Mouse (Mus musculus): ENCODE measurements around the gene Setdb1. TPM values are rescaled to one million over a fixed set of nuclear protein-coding genes. Genes with fewer than 3 reads are reported as not detected.

Setdb1 gene
- total RNA-seq, 2 experiments from 2014 or later: 36.0 to 40.2 TPM

DNA sequence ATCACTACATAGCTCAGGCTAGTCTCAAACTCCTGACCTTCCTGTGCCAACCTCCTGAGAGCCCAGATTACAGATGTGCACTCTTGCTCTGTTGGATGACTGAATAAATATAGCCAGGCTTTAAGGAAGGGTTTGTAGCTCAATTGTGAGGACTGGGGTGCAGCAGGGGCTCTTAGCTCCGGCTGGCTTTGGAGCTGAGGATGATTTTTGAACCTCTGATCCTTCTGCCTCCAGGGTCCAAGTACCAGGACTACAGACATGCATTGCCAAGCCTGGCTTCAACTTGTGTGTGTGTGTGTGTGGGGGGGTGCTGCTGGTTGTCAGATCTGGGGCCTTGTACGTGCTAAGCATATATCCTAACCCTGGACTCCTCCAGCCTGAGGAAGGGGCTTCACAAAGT is 64.1 kb downstream of the Setdb1 start:
- no peak for DNase-seq

DNA sequence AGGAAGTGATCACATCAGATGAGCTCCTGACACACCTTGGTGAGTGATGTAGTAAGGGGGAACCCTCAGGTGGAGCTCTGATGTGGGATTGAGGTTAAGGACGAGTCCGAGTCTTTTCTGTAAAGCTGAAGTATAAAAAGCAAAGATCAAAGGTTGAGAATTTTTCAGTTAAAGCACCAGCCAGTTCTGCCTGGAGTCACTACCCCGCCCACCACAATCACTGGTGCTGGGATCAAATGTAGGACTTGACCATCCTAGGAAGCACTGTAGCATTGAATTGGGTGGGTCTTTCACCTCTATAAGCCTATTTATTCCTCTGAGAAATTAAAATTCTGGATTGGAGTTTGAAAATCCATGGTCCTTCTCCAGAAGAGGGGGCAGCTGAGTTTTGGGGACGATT is 66.0 kb downstream of the Setdb1 start:
- no peak for DNase-seq

DNA sequence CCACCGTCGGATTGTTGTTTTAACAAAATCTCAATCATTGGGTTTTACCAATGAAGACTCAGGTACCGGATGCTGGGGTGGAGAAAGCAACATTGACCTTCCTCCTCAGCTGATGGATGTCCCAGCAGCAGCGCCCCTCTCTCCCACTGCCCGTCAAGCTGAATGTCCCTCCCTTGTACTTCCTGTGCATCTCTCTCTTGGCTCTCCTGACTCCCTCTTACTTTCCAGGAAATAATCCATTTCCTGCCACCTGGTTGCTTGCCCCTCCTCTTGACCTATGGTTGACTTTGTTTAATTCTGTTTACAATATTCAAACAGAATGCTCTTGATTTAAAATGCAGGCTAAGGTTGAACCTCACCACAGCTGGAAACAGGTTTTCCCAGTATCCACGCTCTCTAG is 66.8 kb downstream of the Setdb1 start:
- no peak for DNase-seq

DNA sequence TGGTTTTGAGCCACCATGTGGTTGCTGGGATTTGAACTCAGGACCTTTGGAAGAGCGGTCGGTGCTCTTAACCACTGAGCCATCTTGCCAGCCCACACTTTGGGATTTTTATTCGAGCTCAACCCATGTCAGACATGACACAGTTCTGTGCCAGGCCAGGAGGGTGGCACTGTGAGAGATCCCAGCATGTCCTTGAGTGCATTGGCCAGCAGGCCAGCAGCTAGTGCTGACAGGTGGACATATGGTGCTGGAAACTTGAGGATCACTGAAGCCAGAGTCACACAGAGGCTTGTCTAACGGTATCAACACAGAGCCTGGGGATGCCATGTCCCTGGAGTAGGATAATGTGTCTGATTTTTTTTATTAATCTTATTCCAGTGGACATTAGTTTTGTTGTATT is 67.6 kb downstream of the Setdb1 start:
- no peak for DNase-seq

DNA sequence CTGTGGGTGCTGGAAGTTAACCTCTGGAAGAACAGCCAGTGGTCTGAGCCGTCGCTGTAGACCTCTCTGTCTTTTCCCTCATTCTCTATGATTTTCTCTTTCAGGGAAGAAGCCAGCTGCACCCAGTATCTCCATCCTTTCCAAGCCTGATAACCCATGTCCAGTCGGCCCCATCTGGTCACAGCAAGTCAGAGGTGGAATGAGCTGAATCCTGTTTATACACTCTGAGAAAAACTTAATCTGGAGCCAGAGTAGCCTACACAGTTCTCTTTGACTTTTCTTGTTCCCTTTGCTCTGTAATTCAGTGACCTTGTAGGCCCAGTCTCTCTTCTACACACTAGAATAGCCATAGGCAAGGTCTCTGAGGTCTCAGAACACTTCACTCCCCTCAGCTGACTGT is 69.5 kb downstream of the Setdb1 start:
- no peak for DNase-seq

DNA sequence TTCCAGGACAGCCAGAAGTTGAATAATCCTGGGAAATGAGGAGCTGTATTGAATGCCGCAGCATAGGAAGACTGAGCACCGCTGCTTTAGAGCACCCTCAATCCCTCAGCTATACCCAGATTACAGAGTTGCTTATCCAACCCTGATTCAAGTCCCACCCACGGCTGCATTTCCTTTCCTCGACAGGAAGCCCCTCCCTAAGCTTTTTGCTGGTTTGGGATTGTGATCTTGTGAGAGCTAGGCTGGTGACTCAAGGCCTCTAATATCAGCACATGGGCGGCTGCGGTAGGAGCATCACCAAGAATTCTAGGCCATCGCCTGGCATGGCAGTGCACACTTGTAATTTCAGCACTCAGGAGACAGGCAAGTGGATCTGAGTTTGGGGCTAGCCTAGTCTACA is 70.5 kb downstream of the Setdb1 start:
- no peak for DNase-seq

DNA sequence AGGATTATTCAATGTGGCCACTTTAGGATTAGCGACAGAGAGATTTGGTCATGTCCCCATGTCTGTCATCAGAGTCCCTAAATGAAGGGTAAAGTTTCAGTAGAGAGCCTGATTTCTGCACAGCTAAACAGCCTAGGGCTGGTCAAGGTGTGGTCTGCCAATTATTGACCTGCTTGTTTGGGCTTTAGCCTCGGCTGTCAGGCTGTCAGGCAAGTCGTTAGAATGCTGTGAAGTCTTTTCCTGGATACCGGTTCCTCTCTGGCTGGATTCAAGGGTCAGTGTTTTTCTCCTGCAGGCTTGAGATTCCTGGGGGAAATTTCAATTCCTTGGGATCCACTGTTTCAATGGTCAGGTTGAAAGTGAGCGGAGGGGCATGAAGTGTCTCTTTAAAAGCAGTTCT is 71.0 kb downstream of the Setdb1 start:
- no peak for DNase-seq

DNA sequence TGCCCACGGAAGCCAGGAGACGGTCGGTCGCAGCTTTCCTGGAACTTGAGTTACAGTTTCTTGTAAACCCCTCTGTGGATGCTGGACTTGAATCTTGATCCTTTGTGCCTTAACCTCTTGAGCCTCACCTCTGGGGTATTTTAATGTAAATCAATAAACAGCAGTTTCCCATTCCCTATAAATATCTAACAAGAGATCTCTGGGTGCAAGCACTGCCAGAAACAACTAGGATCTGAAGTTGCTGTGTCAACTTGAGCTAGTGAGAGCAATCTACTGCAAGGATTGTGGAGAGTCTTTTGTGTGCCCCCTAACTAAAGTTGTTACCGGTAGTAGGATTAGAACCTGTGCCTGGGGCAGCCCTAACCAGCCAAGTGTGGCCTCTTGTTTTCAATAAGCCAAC is 71.6 kb downstream of the Setdb1 start:
- no peak for DNase-seq

DNA sequence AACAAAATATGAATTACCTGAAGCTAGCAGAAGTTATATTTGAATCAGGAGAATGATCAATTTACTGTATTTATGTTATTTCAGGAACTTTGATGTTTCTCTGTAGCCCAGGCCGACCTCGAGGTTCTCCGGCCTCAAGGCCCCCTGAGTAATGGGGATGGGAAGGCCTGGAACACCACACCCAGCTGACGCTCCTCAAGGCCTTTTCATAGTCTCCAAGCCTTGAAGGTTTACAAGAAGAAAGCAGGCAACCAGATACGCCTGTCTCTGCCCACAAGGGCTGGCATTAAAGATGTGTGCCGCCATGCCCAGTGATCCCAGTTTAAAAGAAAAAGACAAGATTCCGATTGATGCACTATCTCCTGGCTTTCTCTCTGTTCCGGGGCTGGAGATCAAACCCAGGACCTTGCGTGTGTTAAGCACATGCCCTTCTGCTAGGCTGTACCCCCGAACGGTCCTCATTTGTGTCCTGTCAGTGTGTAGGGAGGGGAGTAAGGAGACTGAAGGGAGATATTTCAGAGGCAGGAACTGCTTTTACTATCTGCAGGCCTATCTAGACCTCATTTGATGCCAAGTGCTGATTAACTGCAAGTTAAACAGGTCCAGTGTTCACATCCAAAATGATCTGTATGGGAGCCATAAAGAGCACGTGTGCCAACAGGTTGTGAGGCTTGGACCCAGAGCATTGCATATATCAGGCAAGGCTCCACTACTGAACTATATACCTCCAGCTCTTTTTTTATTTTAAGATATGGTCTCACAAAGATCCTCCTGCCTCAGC is 72.3 kb downstream of the Setdb1 start:
- no peak for DNase-seq

DNA sequence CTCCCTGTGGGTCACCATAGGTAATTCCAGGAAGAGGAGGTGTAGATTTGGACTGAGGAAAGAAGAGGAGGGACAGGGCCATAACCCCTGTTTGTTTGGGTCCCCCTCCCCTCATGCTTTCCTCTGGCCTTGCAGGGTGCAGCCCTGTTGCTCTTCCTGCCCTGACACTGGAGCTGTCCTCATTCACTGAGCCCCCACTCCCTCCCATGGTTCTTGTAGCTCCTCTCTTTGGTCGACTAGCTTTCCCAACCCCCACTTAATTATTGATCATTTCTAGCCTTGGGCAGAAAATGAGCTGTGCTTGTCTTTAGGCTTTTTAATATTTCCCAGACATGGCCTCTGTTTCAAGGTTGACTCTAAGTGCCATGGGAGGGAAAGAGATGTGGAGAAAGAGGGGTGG is 72.9 kb downstream of the Setdb1 start:
- no peak for DNase-seq

DNA sequence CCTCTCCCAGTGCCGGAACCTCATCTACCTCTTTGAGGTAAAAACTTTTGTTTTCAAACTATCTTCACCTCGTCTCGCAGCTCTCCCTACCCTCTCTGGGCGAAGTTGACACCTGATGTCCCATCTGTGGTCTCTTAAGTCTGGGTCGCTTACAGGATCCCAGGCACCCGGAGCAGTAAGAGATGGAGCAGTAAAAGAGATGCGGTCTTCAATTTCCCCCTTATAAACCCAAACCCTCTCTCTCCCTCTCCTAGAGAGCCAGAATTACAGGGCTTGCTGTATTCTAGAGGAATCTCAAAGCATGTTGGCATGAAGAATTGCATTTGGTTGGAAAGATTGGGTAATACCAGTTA is 73.4 kb downstream of the Setdb1 start:
- no peak for DNase-seq

DNA sequence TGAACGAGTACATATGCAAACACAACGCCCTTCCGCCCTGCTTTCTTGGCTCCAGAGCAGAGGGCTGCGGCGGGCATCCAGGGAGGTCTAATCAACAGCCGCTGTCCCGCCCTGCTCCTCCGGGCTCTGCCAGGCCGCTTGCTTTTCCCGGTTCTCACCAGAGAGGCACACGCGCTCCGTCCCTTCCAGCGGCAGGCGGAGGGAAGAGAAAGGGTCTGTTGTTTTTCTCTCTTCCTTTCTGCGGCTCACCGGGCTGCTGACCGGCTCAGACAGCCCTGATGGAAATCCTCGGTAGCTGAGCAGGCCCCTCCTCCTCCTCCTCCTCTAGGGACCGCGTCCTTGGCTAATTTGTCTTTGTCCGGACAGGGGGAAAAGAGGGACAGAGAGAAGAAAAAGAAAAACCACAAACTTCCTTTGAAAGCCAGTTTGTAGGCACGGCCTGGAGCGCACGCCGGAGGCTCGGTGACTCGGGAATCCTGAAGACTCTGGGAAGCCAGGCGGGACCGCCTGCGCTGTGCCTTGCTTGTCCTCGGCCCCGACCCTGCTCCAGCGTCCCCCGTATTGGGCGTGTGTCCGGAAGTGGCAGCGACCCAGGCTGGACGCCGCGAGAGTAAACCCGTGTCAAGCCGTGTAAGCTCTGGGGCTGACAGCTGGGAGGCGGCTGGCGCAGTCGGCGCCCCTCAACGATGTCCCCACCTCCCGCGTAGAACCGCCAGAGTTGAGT is 74.0 kb downstream of the Setdb1 start:
- peak; percentile 67 to 75 for DNase-seq

DNA sequence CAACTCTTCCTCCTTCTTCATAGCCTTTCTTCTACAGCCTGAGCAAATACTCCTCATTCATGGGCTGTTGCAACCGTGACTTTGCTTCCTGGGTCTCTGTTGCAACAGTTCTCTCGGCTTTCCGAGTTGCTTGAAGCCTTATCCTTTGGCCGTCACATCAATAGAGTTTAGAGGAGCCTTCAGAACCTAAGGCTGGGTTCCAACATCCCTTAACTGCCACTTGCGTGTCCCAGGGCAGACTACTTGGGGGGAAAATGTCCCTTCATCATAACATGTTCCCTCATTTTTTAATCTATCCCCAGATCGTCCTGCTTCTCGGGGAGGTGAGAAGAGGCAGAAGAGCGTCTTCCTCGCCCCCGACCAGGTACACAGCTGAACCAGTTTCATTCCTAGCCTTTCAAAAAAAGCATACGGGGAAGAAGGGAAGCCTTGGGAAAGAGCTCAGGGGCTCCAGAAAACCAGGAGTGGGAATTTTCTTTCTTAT is 74.6 kb downstream of the Setdb1 start:
- DNase-seq: peak in 1 of 2 experiments; percentile 18

DNA sequence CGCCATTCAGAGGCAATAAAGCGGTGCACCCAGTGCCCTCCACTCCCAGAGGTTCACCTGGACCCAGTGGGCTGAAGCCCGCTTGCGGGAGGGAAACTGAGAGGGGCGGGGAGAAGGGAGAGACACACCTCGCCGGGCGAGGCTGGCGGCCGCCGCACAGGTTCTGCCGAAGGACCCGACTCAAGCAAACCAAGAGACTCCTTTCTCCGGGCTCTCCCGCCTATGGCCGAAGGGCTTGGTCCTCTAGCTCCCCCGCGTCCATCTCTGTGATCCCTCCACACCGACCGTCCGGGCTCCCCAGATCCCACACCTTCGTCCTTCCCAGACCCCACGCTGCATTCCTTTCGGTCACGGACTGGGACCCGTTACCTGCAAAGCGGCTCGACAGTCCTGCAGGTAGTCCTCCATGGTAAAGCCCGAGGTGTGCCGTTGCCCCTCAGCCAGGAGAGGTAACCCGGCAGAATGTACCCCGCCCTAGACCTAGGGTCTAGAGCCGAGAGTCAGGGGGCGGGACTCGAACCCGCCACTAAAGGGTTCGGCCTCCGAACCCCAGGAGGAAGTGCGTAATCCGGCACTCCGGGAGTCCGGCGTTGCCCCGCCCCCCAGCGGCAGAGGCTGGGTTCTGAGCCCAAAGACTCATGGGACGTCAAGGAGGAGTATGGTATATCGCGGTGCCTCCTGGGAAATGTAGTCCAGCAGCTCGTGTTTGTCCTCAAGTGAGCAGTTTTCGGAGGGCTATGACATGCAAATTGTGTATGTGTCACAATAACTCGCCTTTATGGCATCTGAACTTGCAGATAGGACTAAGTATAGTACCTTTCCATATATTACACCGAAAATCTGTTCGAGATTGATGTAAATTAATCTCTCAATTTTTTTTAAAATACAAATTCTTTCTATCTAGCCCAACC is 75.5 kb downstream of the Setdb1 start, which contains the start of the genes Mindy1 and Prune1:
Gene Mindy1 (plus strand): TSS at position 130 of the 911 bp plus-strand sequence.
Gene Prune1 (minus strand): TSS at position 861 of the 911 bp plus-strand sequence.
- peak; percentile 97 to 98 for DNase-seq

DNA sequence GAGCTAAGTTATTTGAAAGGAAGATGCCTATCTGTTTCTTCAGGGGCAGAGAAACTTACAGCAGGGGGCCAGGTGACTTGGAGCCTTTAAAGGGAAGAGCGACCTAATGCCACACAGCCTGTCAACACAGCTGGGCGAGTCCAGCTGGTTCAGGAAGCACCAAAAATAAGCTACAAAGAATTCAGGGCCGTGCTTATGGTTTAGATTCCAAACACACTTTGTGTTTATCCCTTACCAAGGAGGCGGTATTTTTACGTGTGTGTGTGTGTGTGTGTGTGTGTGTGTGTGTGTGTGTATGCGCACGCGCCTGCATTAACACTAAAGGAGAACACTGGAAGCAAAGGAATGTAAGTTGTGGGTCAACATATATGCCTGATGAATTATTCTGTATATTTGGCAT is 76.3 kb downstream of the Setdb1 start:
- DNase-seq: no peak

DNA sequence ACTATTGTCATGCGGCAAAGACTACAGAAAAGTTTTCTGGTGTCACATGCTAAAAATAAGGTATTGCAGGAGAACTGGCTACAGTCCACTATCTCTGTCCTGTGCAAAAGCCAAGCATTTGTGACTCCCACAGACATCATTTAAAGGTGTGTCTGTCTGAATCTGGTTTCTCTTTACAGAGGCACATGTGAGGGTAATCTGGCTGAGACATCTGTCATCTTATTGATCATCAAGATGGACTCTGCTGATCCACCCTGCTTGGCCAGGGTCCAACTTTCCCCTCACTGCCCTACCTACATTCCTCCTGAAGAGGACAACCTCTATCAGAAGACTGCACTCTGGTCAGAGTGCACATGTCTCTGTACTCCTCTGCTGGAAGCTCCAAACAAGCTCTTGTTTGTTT is 79.9 kb downstream of the Setdb1 start:
- DNase-seq: no peak

DNA sequence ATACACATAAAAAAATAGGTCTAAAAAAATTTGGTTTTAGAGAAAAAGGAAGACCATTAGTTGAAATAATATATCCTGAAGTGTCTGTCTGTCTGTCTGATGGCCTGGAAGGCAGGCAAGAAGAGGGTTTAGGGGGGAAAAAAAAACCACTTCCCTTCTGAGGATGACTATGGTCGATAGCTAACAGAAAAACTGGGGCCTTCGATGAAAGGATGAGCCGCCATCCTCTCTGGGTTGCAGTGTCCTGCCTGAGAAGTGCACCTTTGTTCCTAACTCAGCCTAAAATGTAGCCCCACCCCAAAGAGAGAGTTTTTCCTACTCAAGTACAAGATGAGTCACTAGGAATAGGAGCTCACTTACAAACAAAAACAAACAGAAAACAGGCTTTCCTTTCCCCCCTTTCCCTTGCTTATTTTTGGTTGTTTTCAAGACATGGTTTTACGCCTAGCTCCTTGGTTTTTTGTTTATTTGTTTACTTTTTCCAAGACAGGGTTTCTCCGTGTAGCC is 80.5 kb downstream of the Setdb1 start:
- no peak for DNase-seq

DNA sequence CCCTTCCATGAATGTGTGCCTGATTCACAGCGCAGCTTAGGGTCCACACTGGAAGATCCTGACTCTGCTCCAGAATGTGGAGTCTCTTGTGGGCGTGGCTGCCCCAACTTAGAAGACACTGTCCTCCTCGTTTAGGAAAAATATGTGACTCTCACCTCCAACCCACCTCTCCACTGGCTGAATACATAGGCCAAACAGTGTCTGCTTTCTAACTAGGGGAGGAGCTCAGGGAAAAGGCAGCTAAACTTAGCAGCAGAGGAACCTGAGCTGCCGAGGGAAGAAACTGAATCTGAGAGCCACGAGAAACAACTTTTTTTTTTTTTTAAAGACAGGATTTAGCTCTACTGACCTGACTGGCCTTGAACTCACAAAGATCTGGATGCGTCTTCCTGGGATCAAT is 81.8 kb downstream of the Setdb1 start:
- DNase-seq: no peak

DNA sequence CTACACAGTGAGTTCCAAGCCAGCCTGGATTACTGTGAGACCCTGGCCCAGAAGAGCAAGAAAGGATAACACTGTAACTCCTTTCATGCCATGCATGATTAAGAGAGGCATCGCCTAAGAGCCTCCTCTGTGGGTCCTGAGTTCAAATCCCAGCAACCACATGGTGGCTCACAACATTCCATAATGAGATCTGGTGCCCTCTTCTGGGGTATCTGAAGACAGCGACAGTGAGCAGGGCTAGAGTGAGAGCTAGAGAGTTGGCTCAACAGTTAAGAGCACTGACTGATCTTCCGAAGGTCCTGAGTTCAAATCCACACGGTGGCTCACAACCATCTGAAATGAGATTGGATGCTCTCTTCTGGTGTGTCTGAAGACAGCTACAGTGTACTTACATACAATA is 82.5 kb downstream of the Setdb1 start:
- no peak for DNase-seq
